9 mouse cellular contexts compared by ENCODE assay signal in the genomic region with DNA sequence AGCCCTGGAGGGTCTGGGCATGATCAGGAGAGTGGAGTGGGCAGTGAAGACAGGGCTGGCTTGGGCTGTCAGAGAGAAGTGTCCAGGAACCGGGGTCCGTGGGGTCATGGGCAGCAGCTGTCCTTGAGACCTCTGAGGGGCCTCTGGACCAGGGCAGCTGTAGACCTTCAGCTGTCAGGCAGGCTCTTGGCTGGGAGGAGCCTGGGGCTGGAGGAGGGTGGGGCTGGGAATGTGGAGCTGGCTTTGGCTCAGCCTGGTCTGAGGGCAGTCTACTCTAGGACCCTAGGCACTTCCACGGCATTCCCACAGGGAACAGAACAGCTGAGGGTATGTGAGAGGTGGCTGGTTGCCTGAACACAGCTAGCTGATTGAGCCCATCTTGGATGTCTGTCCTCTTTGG. TPM values are rescaled to one million over a fixed set of nuclear protein-coding genes. Genes with fewer than 3 reads are reported as not detected.
DNase-seq lines count a peak whose midpoint lies in the region; ATAC-seq and TF ChIP-seq lines count a peak whose summit lies in the region.
"Had no signal": no experiment of that assay in that cellular context is flagged by ENCODE, and none has a peak within 500 bp of the region (broad histone marks: within the 10 kb centered on the region; RNA-seq: fewer than 3 reads in every experiment).

No protein-coding gene starts in this region.

- no peaks in the 10 kb centered on the region for H3K9me3 ChIP-seq in heart, embryonic 13.5 days
- H3K9me3 ChIP-seq in limb, embryonic 14.5 days (ENCODE audit: control insufficient read depth, low read length), result no peaks in the 10 kb centered on the region
- H3K9me3 ChIP-seq: embryonic facial prominence, embryonic 13.5 days; liver, embryonic 13.5 days had no signal

- H3K27me3 ChIP-seq in spleen, adult 2 months (ENCODE audit: control insufficient read depth, insufficient read depth, low read length), result no peaks in the 10 kb centered on the region
- H3K27me3 ChIP-seq in heart, embryonic 13.5 days (replicated peaks), result no peaks in the 10 kb centered on the region
- H3K27me3 ChIP-seq in limb, embryonic 14.5 days (ENCODE audit: control insufficient read depth, insufficient read depth, low read length), result no peaks in the 10 kb centered on the region
- H3K27me3 ChIP-seq: embryonic facial prominence, embryonic 13.5 days had no signal

- no peak for TF ChIP-seq CTCF in spleen, adult 2 months (IDR thresholded peaks at IDR 0.05; ENCODE audit: extremely low read depth, insufficient read depth, insufficient read length, insufficient replicate concordance)

- H3K36me3 ChIP-seq in spleen, adult 2 months (ENCODE audit: control insufficient read depth, insufficient read depth, low read length), result peaks cover 3% of the 10 kb centered on the region; the same call in 1 of the 2 replicates
- peaks cover 11% of the 10 kb centered on the region for H3K36me3 ChIP-seq in heart, embryonic 13.5 days
- H3K36me3 ChIP-seq in limb, embryonic 14.5 days (ENCODE audit: control insufficient read depth, insufficient read depth, low read length), result 0 out of 2 replicates have a peak, but pooled peaks cover 5% of the 10 kb centered on the region

- peak overlapping the region; percentile 33 for H3K4me2 ChIP-seq in heart, embryonic 13.5 days
- no peak overlapping the region for H3K4me2 ChIP-seq in limb, embryonic 14.5 days (replicated peaks; ENCODE audit: low read depth, low read length, severe bottlenecking)
- H3K4me2 ChIP-seq: embryonic facial prominence, embryonic 13.5 days; liver, embryonic 13.5 days had no signal

- no peak overlapping the region for H3K4me3 ChIP-seq in spleen, adult 2 months (ENCODE audit: extremely low read depth, insufficient read depth, insufficient read length)
- H3K4me3 ChIP-seq in heart, embryonic 13.5 days, result no peak overlapping the region
- H3K4me3 ChIP-seq in limb, embryonic 14.5 days (replicated peaks; ENCODE audit: low read length), result no peak overlapping the region
- H3K4me3 ChIP-seq: embryonic facial prominence, embryonic 13.5 days; liver, embryonic 13.5 days had no signal

- H3K9ac ChIP-seq in heart, embryonic 13.5 days, result peak overlapping the region; percentile 53
- H3K9ac ChIP-seq in limb, embryonic 14.5 days (ENCODE audit: low read depth, low read length, severe bottlenecking), result 0 out of 2 replicates have a peak overlapping the region, but pooled peaks have one; percentile 28
- H3K9ac ChIP-seq: embryonic facial prominence, embryonic 13.5 days; liver, embryonic 13.5 days had no signal

- DNase-seq in spleen, adult 2 months (ENCODE audit: low read depth in 1 of 2, low spot score in 2 of 2), result no peak
- DNase-seq in spleen, postnatal 36 days (ENCODE audit: low spot score in 2 of 2), result no peak
- no peak for DNase-seq in limb, embryonic 14.5 days (ENCODE audit: low spot score)
- peak; percentile 67 for DNase-seq in yolk sac, embryonic 10.5 days (ENCODE audit: low spot score)
- no peak for DNase-seq in frontal cortex, adult 2 months (ENCODE audit: extremely low spot score in 1 of 2, low spot score in 1 of 2)
- no peak for DNase-seq in left cerebral cortex, adult 18-20 months (ENCODE audit: low spot score in 2 of 2)
- DNase-seq: liver, embryonic 13.5 days had no signal

- 68% methylated on average over 3 of the region's 3 CpGs for WGBS in spleen, adult 2 months
- WGBS in heart, embryonic 13.5 days, result 5% methylated on average over 3 of the region's 3 CpGs
- 24% methylated on average over 3 of the region's 3 CpGs for WGBS in limb, embryonic 14.5 days

- no peak for TF ChIP-seq POLR2A in spleen, adult 2 months (IDR thresholded peaks at IDR 0.05; ENCODE audit: low read depth, low read length)
- TF ChIP-seq POLR2A in limb, embryonic 14.5 days (IDR thresholded peaks at IDR 0.05; ENCODE audit: borderline replicate concordance, extremely low read depth, insufficient read depth, insufficient read length), result no peak

- peak; percentile 39; the same call in 1 of the 2 replicates for ATAC-seq in heart, embryonic 13.5 days (ENCODE audit: extremely low read depth, insufficient number of reproducible peaks, low FRiP score, low TSS enrichment)
- peak; percentile 64 for ATAC-seq in limb, embryonic 14.5 days (ENCODE audit: low FRiP score, low read depth)

- H3K27ac ChIP-seq in spleen, adult 2 months (ENCODE audit: insufficient read depth, low read length), result peak overlapping the region; percentile 19; the same call in 1 of the 2 replicates
- H3K27ac ChIP-seq in heart, embryonic 13.5 days (replicated peaks), result peak overlapping the region; percentile 73
- H3K27ac ChIP-seq in limb, embryonic 14.5 days (replicated peaks; ENCODE audit: low read depth, low read length), result no peak overlapping the region
- H3K27ac ChIP-seq: embryonic facial prominence, embryonic 13.5 days; liver, embryonic 13.5 days had no signal

- H3K4me1 ChIP-seq in spleen, adult 2 months (ENCODE audit: control insufficient read depth, insufficient read depth, insufficient read length), result 0 out of 2 replicates have a peak, but pooled peaks cover 3% of the 10 kb centered on the region
- peaks cover 47% of the 10 kb centered on the region for H3K4me1 ChIP-seq in heart, embryonic 13.5 days
- peaks cover 9% of the 10 kb centered on the region; the same call in 1 of the 2 replicates for H3K4me1 ChIP-seq in limb, embryonic 14.5 days (ENCODE audit: control insufficient read depth, insufficient read depth, low read length)

RNA-seq across cellular contexts. Expression of a gene that starts 10.7 kb away (rescaled TPM):
- 8.1 and 8.2 TPM in 2 replicates for polyA plus RNA-seq in spleen, adult 2 months (2012; rRNA removed)
- 8.9 and 9.3 TPM in 2 replicates for polyA plus RNA-seq in heart, embryonic 13.5 days (2015; fragmentation: Nextera tagmentation; extraction: Ambion mirVana)
- 9.7 and 10.0 TPM in 2 replicates for polyA plus RNA-seq in limb, embryonic 14.5 days (2012; rRNA removed)
- 6.5 and 8.0 TPM in 2 replicates for polyA plus RNA-seq in limb, embryonic 14.5 days (2014; fragmentation: Nextera tagmentation; extraction: Ambion mirVana)
- 7.7 and 9.1 TPM in 2 replicates for polyA plus RNA-seq in frontal cortex, adult 2 months (2012; rRNA removed)
- total RNA-seq in left cerebral cortex, adult 18-20 months (2021), result 1 to 10 TPM; 4.7 to 5.4 TPM

RNA-seq across cellular contexts. Expression of a gene that starts 22.5 kb away (rescaled TPM):
- 59.9 and 74.8 TPM in 2 replicates for polyA plus RNA-seq in spleen, adult 2 months (2012; rRNA removed)
- polyA plus RNA-seq in heart, embryonic 13.5 days (2015; fragmentation: Nextera tagmentation; extraction: Ambion mirVana), result 98.1 and 104 TPM in 2 replicates
- 179 and 199 TPM in 2 replicates for polyA plus RNA-seq in limb, embryonic 14.5 days (2012; rRNA removed)
- 143 and 147 TPM in 2 replicates for polyA plus RNA-seq in limb, embryonic 14.5 days (2014; fragmentation: Nextera tagmentation; extraction: Ambion mirVana)
- 106 and 118 TPM in 2 replicates for polyA plus RNA-seq in frontal cortex, adult 2 months (2012; rRNA removed)
- total RNA-seq in left cerebral cortex, adult 18-20 months (2021), result 100 to 1,000 TPM in 1 of 2 experiments, 10 to 100 TPM in 1; 90.1 to 102 TPM

RNA-seq across cellular contexts. Expression of a gene that starts 28.7 kb away (rescaled TPM):
- polyA plus RNA-seq in spleen, adult 2 months (2012; rRNA removed), result 40.5 and 48.0 TPM in 2 replicates
- polyA plus RNA-seq in heart, embryonic 13.5 days (2015; fragmentation: Nextera tagmentation; extraction: Ambion mirVana), result 47.2 and 49.5 TPM in 2 replicates
- 87.9 and 109 TPM in 2 replicates for polyA plus RNA-seq in limb, embryonic 14.5 days (2012; rRNA removed)
- 65.8 and 66.3 TPM in 2 replicates for polyA plus RNA-seq in limb, embryonic 14.5 days (2014; fragmentation: Nextera tagmentation; extraction: Ambion mirVana)
- polyA plus RNA-seq in frontal cortex, adult 2 months (2012; rRNA removed), result 14.2 and 14.3 TPM in 2 replicates
- 1 to 10 TPM; 4.9 to 5.0 TPM for total RNA-seq in left cerebral cortex, adult 18-20 months (2021)

RNA-seq across cellular contexts. Expression of a gene that starts 41.3 kb away (rescaled TPM):
- polyA plus RNA-seq in spleen, adult 2 months (2012; rRNA removed), result 1.3 TPM in 2 replicates
- polyA plus RNA-seq in heart, embryonic 13.5 days (2015; fragmentation: Nextera tagmentation; extraction: Ambion mirVana), result 1.9 and 2.0 TPM in 2 replicates
- 4.8 TPM in 2 replicates for polyA plus RNA-seq in limb, embryonic 14.5 days (2012; rRNA removed)
- 1.7 and 2.0 TPM in 2 replicates for polyA plus RNA-seq in limb, embryonic 14.5 days (2014; fragmentation: Nextera tagmentation; extraction: Ambion mirVana)
- 4.6 and 4.9 TPM in 2 replicates for polyA plus RNA-seq in frontal cortex, adult 2 months (2012; rRNA removed)
- total RNA-seq in left cerebral cortex, adult 18-20 months (2021), result 1 to 10 TPM; 4.1 to 4.2 TPM

RNA-seq across cellular contexts. Expression of a gene that starts 50.7 kb away (rescaled TPM):
- polyA plus RNA-seq in spleen, adult 2 months (2012; rRNA removed), result not detected in 2 replicates
- polyA plus RNA-seq in heart, embryonic 13.5 days (2015; fragmentation: Nextera tagmentation; extraction: Ambion mirVana), result not detected in 2 replicates
- not detected in 2 replicates for polyA plus RNA-seq in limb, embryonic 14.5 days (2012; rRNA removed)
- polyA plus RNA-seq in limb, embryonic 14.5 days (2014; fragmentation: Nextera tagmentation; extraction: Ambion mirVana), result not detected in 2 replicates
- 0.42 TPM in 1 of 2 replicates, not detected in the other for polyA plus RNA-seq in frontal cortex, adult 2 months (2012; rRNA removed)
- total RNA-seq in left cerebral cortex, adult 18-20 months (2021), result not detected
- polyA plus RNA-seq: embryonic facial prominence, embryonic 13.5 days; liver, embryonic 13.5 days had no signal
